Mouse (Mus musculus) intestine, embryonic 15.5 days (tissue): ENCODE data around the gene Pes1. TPM values are rescaled to one million over a fixed set of nuclear protein-coding genes. Genes with fewer than 3 reads are reported as not detected.

Experiments
- ATAC-seq: fragments of 200-750 bp; cut with Nextera tagmentation; 2 replicates; pipeline ENCODE4 v1.8.0; 2017; ENCODE audit warnings: moderate TSS enrichment, moderate library complexity
- H3K27ac ChIP-seq: fragments of 300-500 bp; sonication (generic); 2 replicates; pipeline ENCODE4 v1.5.1; 2015; ENCODE audit warnings: mild to moderate bottlenecking, inconsistent platforms
- H3K27me3 ChIP-seq: fragments of 300-500 bp; sonication (generic); replicated peaks from 2 replicates; pipeline ENCODE4 v1.6.1; 2015; ENCODE audit warnings: inconsistent platforms
- H3K36me3 ChIP-seq: fragments of 300-500 bp; sonication (generic); 2 replicates; pipeline ENCODE4 v1.6.1; 2015; ENCODE audit warnings: inconsistent platforms
- H3K4me1 ChIP-seq: fragments of 300-500 bp; sonication (generic); replicated peaks from 2 replicates; pipeline ENCODE4 v1.6.1; 2015; ENCODE audit warnings: inconsistent platforms
- H3K4me2 ChIP-seq: fragments of 300-500 bp; sonication (generic); replicated peaks from 2 replicates; pipeline ENCODE4 v1.6.1; 2015; ENCODE audit warnings: mild to moderate bottlenecking, inconsistent platforms
- H3K4me3 ChIP-seq: fragments of 300-500 bp; sonication (generic); replicated peaks from 2 replicates; pipeline ENCODE4 v1.5.1; 2015; ENCODE audit warnings: inconsistent platforms
- H3K9ac ChIP-seq: fragments of 300-500 bp; sonication (generic); 2 replicates; pipeline ENCODE4 v1.6.1; 2015; ENCODE audit warnings: inconsistent platforms
- H3K9me3 ChIP-seq: fragments of 300-500 bp; sonication (generic); 2 replicates; pipeline ENCODE4 v1.6.1; 2016; ENCODE audit warnings: inconsistent platforms
- WGBS: fragments of 180-500 bp; shearing (Covaris S2); methylation state at CpG from one replicate; pipeline ENCODE4 v1.1.7; 2015; 5-methylcytosine and 5-hydroxymethylcytosine counted together
- polyA plus RNA-seq: library from polyadenylated mRNA; unstranded; fragments of >200 nt; fragmentation: Nextera tagmentation; extraction: Ambion mirVana; gene quantifications from 2 replicates; pipeline ENCODE4 v1.2.1, GENCODE M21; 2015

The Pes1 gene
- 81.3 and 84.1 TPM in 2 replicates for polyA plus RNA-seq

DNA sequence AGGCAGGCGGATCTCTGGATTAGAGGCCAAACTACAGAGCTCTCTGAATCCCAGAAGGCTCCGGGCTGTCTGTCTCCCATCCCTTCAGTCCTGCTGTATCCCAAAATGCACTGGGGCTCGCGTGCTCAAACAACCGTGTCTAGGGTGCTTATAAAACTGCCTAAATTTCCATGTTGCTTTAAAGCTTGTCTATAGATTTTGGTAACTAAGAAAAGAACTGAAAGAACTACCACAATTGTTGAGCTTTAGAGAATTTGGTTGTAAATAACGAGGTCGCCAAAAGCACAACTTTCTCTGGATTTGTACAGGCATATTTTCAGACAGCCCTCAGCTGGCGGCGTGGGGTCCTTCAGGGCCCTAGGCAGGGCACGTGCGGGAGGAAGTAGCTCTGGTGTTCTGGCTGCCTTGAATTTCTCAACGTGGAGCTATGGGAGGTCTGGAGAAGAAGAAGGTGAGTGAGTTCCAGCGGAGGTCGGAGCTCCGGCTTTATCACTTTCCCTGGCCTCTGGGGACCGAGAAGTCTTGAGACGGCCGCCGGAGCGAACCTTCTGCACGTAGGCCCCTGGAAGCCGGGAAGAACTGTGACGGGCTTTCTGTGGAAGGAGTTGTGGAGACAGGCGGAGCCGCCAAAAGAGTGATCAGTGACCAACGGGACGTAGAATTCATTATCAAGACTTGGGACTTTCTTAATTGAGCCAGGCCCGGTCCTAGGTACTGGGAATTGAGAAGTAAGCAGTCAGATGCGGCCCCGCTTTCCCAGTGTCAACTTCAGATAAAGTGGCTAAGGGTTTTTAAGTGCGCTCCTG is at the start of gene Pes1:
TSS of gene Pes1 (plus strand) at position 366 of the 806 bp plus-strand sequence.
- peak; percentile 96 for ATAC-seq
- under 1% methylated on average over 31 of the region's 31 CpGs for WGBS
- Histone ChIP-seq H3K27me3 (no peaks in the 10 kb centered on the region), H3K9ac (peak within 1 kb of the TSS; percentile 89), H3K36me3 (peaks cover 5% of the 10 kb centered on the region; the same call in 1 of the 2 replicates), H3K27ac (peak within 1 kb of the TSS; percentile 52), H3K9me3 (no peaks in the 10 kb centered on the region), H3K4me1 (peaks cover 5% of the 10 kb centered on the region), H3K4me3 (peak within 1 kb of the TSS; percentile 69), H3K4me2 (peak within 1 kb of the TSS; percentile 62)

DNA sequence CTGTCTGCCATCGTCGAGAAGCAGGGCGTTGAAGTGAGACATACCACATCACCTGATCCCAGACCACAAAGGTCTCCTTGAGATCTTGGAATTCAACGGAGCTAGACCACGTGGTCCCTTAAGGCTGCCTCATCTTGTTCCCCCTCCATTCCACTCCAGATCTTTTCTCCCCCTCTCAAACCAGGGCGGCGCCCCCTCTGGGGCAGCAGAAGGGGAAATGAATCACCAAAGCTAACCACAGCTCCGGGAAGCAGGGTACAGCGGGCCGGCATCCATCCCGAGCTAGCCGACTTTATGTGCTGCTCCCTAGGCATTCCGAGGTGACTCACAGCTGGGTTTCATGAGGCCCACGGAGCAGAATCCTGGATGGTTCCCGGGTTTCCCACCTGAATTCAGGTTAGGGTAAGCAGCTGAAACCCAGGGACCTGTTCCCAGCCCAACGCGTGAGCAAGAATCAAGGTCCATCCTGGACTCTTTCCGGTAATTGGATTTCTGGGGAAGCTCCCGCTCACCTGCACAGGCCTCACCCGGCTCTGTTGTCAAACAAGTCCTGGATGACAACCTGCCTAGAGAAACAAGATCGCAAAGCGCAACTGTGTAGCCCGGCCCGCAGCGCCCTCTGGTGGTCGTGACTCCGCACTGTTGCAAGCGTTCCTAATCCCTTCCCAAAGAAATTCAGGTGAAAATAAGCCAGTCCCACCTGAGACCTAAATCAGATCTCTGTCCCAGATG is 49.5 kb upstream of the Pes1 start, which contains the start of gene Slc35e4:
TSS of gene Slc35e4 (minus strand) at position 556 of the 732 bp plus-strand sequence.
- Histone ChIP-seq H3K4me1 (peaks cover 23% of the 10 kb centered on the region), H3K27ac (peak within 1 kb of the TSS; percentile 22; the same call in 1 of the 2 replicates), H3K4me3 (peak within 1 kb of the TSS; percentile 62), H3K9ac (peak within 1 kb of the TSS; percentile 43), H3K36me3 (no peaks in the 10 kb centered on the region), H3K4me2 (peak within 1 kb of the TSS; percentile 95), H3K27me3 (peaks cover 10% of the 10 kb centered on the region), H3K9me3 (no peaks in the 10 kb centered on the region)
- ATAC-seq: peak; percentile 77
- WGBS: under 1% methylated on average over 28 of the region's 28 CpGs

DNA sequence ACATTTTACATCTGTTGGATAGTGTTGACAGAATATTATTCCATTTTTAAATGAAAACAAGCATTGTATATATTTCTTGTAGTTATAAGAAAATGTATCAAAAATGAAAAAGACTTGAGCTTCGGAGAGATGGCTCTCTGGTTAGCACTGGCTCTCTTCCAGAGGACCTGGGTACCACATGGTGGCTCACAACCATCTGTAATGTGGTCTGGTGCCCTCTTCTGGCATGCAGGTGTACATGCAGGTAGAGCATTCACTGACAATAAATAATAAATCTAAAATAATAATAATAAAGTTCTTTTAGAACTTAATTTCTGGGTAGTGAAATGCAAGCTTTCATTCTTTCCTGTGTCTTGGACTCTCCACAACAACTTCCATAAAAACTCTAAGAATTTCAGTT is 45.0 kb upstream of the Pes1 start:
- Histone ChIP-seq H3K4me1 (peaks cover 6% of the 10 kb centered on the region; the same call in 1 of the 2 replicates), H3K4me3 (no peak overlapping the region), H3K9me3 (no peaks in the 10 kb centered on the region), H3K27me3 (no peaks in the 10 kb centered on the region; the same call in 1 of the 2 replicates), H3K9ac (no peak overlapping the region), H3K27ac (no peak overlapping the region), H3K4me2 (no peak overlapping the region), H3K36me3 (no peaks in the 10 kb centered on the region)
- 51% methylated on average over 1 of the region's 1 CpGs for WGBS
- ATAC-seq: no peak

DNA sequence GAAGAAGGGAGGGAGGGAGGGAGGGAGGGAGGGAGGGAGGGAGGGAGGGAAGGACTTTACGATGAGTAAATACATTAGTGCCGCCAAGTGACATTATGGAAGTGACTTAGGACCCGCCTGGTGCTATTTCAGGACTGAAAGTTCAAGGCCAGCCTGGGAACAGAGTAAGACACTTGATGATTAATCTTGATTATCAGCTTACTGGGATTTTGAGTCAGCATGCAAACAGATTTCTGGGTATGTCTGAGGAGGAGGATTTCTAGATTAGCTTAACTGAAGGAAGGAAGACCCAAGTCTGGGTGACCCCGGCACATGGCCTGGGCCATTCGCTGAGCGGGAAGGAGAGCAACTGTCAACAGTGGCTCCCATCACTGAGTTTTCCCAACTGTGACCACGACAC is 43.3 kb upstream of the Pes1 start:
- WGBS: 87% methylated on average over 7 of the region's 7 CpGs
- Histone ChIP-seq H3K4me2 (no peak overlapping the region), H3K27me3 (no peaks in the 10 kb centered on the region; the same call in 1 of the 2 replicates), H3K27ac (no peak overlapping the region), H3K36me3 (no peaks in the 10 kb centered on the region), H3K4me1 (no peaks in the 10 kb centered on the region), H3K4me3 (no peak overlapping the region), H3K9me3 (no peaks in the 10 kb centered on the region), H3K9ac (no peak overlapping the region)
- ATAC-seq: no peak

DNA sequence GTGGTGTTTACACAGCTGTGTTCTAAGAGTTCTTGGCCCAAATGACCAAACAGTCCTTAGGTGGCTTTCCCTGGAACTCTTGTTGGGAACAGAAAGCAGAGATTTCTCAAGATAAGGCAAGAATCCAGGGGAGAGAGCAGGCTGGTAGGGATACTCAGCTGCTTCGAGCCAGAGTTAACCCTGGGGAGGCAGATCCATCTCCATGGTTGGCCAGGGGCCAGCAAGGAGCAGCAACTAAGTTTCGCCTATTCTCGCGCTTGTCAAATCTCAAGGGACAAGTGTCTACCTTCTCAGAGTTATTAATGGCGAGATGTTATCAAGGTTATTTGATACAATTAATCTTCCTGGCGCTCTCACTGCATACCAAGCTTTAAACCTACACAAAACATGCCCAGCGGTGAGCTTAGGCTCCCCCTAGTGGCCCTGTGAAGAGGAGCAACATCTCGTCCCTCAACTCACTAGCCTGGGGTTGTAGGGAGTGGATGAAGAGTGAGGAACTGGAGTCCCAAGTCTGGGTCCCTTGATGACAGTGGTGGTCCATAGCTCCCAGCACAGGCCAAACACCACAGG is 42.4 kb upstream of the Pes1 start:
- Histone ChIP-seq H3K27me3 (no peaks in the 10 kb centered on the region), H3K9ac (no peak overlapping the region), H3K9me3 (no peaks in the 10 kb centered on the region), H3K36me3 (no peaks in the 10 kb centered on the region), H3K27ac (no peak overlapping the region), H3K4me1 (no peaks in the 10 kb centered on the region), H3K4me2 (no peak overlapping the region), H3K4me3 (no peak overlapping the region)
- no peak for ATAC-seq
- 42% methylated on average over 8 of the region's 8 CpGs for WGBS

DNA sequence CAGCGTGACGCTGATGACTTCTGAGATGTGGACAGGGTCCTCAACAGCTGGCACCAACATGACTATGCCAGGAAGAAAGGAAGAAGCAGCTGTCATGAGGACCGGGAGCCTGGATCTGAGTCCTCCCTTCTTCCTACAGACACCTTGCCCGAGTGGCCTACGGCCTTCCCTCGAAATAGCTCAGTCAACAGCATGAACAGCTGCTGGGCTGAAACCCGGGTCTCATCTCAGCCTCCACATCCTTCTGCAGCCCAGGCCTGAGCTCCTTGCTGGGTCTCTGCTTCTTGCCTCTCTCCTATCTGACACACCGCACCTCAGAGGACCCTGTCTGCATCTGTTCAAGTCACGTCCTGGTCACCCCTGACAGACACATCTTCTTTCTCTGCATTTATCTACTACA is 41.7 kb upstream of the Pes1 start:
- Histone ChIP-seq H3K9me3 (no peaks in the 10 kb centered on the region), H3K27me3 (no peaks in the 10 kb centered on the region), H3K4me2 (no peak overlapping the region), H3K9ac (no peak overlapping the region), H3K36me3 (no peaks in the 10 kb centered on the region), H3K4me1 (no peaks in the 10 kb centered on the region), H3K4me3 (no peak overlapping the region), H3K27ac (no peak overlapping the region)
- WGBS: 93% methylated on average over 9 of the region's 9 CpGs
- ATAC-seq: no peak

DNA sequence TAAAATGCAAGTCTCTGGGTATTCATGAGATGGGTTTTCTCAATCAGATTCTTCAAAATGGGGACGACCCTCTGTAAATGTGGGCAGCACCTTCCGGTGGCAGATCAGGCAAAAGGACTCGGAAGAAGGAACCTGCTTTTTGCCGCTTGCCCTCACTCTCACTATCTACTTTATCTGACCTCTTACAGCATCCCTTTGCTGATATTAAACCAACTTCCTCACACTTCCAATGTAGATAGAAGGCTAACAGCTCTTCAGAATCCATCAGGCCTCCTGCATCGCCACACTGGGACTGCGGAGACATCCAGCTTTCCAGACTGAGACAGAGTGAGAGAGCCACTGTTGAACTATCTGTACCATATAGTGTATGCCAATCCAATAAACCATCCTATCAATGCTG is 41.0 kb upstream of the Pes1 start:
- Histone ChIP-seq H3K4me1 (no peaks in the 10 kb centered on the region), H3K27ac (no peak overlapping the region), H3K27me3 (no peaks in the 10 kb centered on the region), H3K36me3 (no peaks in the 10 kb centered on the region), H3K4me3 (no peak overlapping the region), H3K4me2 (no peak overlapping the region), H3K9me3 (no peaks in the 10 kb centered on the region), H3K9ac (no peak overlapping the region)
- ATAC-seq: no peak
- 94% methylated on average over 6 of the region's 6 CpGs for WGBS

DNA sequence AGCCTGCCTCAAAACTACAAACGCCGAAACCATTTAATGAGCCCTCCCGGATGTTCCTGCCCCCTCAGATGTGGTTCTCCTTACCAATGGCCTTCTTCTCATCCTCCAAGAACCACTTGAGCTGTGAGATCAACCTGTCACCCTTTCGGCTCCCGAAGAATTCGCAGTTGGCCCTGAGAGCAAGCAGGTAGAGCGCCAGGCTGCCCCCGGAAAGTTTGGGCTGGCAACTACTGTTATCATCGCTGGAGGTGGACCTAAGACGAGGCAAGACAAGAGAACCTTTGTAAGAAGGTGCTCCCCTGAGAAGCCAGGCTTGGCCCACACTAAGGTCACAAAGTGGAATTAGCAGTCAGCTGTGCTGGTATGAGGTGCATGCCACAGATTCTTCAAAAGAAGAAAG is 37.9 kb upstream of the Pes1 start:
- Histone ChIP-seq H3K36me3 (no peaks in the 10 kb centered on the region), H3K27ac (no peak overlapping the region), H3K9ac (no peak overlapping the region), H3K4me3 (no peak overlapping the region), H3K4me2 (no peak overlapping the region), H3K27me3 (no peaks in the 10 kb centered on the region), H3K9me3 (no peaks in the 10 kb centered on the region), H3K4me1 (peaks cover 2% of the 10 kb centered on the region; the same call in 1 of the 2 replicates)
- 94% methylated on average over 10 of the region's 10 CpGs for WGBS
- ATAC-seq: no peak

DNA sequence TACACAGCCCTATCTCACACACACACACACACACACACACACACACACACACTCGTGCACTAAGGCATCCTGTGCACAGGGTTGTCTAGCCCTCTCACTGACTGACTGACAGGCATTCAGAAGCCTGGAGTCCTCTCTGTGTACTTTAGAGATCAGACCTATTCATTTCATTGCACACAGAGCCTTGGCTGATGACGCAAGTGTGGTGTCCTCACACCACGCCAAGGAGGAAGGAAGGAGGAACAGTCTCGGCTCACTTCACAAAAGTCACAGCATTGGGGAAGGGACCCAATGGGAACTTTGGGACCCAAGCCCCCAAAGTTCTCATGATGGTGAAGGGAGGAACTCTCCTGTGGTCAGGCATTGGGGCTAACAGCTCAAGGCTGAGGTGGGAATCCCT is 33.8 kb upstream of the Pes1 start:
- ATAC-seq: no peak
- Histone ChIP-seq H3K9me3 (no peaks in the 10 kb centered on the region), H3K4me3 (no peak overlapping the region), H3K27ac (no peak overlapping the region), H3K36me3 (no peaks in the 10 kb centered on the region), H3K9ac (no peak overlapping the region), H3K4me1 (peaks cover 7% of the 10 kb centered on the region; the same call in 1 of the 2 replicates), H3K27me3 (no peaks in the 10 kb centered on the region), H3K4me2 (no peak overlapping the region)
- 75% methylated on average over 4 of the region's 4 CpGs for WGBS

DNA sequence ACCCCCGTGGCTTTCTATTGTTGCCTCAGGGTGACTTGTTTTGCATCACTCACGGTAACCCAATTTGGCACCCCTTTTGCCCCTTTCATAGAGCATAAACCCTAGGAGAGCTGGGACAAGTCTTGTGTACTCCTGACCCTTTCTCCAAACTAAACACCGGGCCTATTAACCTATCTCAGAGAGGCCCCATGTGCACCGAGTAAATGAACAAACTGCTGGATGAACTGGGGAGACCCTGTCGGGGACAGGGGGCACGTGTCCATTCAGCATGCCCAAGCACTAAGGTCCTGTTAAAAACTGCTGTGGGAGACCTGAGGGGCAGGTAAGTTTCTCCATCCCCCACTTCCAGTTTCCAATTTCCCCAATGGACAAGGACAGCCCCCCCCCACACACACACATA is 32.8 kb upstream of the Pes1 start:
- H3K9me3 ChIP-seq: no peaks in the 10 kb centered on the region
- H3K4me1 ChIP-seq: peaks cover 7% of the 10 kb centered on the region; the same call in 1 of the 2 replicates
- no peak overlapping the region for H3K27ac ChIP-seq
- peak overlapping the region; percentile 49 for H3K4me3 ChIP-seq
- peak overlapping the region; percentile 74 for H3K4me2 ChIP-seq
- no peaks in the 10 kb centered on the region for H3K27me3 ChIP-seq
- 34% methylated on average over 6 of the region's 6 CpGs for WGBS
- peak overlapping the region; percentile 42; the same call in 1 of the 2 replicates for H3K9ac ChIP-seq
- no peak for ATAC-seq
- no peaks in the 10 kb centered on the region for H3K36me3 ChIP-seq

DNA sequence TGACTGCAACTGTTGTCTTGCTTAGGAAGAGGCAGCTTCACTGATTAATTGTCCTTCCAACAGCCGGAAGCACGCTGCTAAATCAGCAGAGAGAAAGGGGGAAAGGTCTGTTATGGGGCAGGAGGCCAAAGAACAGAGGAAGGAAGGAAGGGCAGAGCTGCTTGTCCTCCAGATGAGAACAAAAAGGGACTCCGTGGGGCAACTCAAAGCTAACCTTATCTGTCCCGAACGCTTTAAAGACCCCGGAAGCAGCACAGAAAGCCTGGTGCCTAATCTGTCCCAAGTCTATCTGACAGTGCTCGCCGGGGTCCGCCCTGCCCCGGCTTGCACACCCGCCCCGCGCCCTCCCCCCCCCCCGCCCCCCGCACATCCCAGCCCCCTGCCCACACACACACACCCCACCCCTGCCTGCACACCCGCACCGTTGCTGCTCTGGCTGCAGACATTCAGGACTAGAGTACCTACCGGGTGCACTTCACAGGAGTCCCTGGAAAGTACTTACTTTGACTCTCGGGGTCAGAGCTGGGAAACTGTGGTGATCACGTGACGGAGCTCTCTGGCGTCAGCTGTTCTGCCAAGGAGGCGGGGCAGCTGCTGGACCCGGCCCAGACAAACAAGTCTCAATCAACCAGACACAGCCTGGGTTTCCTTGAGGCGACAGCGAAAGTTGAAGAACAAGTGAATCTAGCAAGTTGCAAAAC is 32.1 kb upstream of the Pes1 start, which contains the start of gene Tcn2:
TSS of gene Tcn2 (minus strand) at position 649 of the 701 bp plus-strand sequence.
- no peaks in the 10 kb centered on the region for H3K27me3 ChIP-seq
- peak within 1 kb of the TSS; percentile 49 for H3K4me3 ChIP-seq
- peak; percentile 95 for ATAC-seq
- H3K4me2 ChIP-seq: peak within 1 kb of the TSS; percentile 74
- no peaks in the 10 kb centered on the region for H3K9me3 ChIP-seq
- peak within 1 kb of the TSS; percentile 42 for H3K9ac ChIP-seq
- no peak within 1 kb of the TSS for H3K27ac ChIP-seq
- no peaks in the 10 kb centered on the region for H3K36me3 ChIP-seq
- peaks cover 7% of the 10 kb centered on the region; the same call in 1 of the 2 replicates for H3K4me1 ChIP-seq
- WGBS: under 1% methylated on average over 19 of the region's 26 CpGs
